Mouse (Mus musculus): ENCODE measurements around the gene Tent4a.

The Tent4a gene

DNA sequence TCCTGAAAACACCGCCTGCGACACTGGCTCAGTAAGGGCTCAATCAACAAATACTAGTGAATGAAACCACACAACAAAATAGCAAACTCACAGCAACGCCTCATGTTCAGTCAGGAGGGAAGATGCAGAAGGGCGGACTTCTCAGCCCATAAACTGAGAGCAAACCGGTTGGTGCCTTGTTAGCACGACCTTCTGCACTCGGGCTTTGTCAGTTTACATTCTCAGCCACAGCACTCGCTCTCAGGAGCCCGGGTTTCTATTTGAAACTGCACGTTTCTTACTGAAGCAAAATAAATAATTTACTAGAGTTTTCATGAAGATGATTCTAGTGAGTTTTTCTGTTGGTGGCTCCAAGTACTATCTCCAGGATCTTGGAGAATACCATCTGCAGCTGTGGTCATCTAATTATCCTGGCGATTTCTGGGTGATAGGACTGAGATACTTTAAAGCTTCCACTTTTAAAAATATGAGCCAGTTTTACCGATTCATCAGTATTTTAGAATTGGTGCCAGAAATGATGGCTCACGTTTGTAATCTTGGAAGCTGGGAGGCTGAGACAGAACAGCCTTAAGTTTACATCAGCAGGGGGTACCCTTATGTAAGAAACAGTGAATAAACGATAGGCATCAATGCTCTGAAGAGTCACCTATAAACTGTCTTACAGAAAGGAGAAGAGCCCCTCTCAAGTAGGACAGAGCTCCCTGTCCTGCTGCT, 10.8 kb downstream of the Tent4a start:
- DNase-seq (ENCODE audit: low spot score in 2 of 2) = no peak

DNA sequence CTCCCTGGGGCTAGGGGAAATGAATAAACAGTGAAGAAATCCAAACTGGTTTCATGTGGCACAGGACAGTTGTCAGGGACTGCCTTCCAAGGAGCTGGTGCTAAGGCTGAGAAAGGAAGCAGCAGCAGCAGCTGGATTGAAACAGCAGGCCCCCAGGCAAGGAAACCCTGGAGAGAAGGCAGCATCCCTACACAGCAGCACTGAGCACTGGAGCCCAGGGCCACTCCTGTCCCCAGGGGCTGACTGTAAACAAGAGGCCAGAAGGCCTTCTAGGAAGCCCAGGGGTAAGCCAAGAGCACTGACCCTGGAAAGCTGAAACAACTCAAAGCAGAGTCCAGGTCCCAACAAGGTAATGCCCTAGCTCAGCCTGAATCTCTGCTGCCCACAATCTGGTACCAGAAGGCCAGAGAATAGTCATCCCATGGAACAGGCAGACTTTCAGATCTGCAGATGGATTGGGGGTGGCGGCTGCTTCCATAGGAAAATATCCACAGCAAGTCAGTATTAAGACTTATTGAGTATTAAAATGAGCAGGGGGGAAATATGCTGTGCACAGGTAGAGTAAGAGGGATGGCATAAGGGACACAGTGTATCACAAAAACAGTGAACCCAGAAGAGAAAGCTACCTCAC, 12.1 kb downstream of the Tent4a start:
- no peak for DNase-seq (ENCODE audit: low spot score in 2 of 2)

DNA sequence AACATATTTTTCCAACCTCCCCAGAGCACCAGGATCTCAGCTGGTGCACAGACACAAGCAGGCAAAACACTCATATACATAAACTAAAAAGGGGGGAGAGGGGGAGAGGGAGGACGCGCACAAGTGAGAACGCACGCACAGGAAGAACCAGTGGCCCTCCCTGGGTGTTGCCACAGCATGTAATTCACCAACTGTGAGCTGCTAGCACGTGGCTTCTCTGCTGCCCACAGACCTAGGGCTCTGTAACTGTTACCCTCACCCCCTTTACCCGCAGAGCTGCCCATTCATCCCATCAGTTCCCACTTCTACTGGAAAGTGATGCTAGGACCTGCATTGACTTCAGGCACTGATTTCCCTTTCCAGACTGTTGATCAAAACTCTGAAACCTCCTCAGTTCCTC, 15.3 kb downstream of the Tent4a start:
- DNase-seq (ENCODE audit: low spot score in 2 of 2) = no peak

DNA sequence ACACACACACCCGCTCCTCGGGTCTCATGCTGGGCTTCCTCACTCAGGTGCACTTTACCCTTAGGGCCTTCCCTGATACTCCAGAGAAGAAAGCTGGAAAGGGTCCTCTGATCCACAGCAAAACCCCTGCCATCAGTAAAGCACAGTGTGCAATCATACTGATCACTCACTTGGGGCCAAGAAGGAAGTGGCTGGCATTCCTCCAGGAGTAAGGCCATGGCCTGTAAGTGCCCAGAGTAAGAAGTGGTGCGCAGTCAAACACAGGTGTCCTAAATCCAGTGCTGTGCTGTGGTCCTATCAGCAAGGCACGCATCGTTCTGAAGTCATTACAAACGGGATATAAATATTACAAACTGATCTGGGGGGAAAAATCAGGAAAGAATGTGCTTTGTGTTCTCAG, 17.0 kb downstream of the Tent4a start:
- DNase-seq (ENCODE audit: low spot score in 2 of 2) = no peak

DNA sequence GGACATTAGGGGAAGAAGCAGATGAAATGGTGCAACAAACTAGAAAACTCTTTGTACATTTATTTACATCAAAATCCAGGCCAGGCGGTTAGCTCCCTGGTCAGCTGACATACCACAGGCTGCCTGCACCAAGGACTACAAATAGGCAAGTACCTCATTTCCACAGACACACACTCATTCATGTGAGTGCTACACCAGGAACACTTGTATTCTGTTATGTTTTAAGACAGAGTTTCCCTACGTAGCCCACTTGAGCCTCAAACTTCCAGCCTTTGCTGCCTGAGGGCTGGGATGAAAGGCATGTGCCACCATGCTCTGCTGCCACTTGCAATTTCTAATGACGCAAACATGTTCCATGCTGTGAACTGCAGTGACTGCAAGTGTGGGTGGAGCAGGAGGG, 19.3 kb downstream of the Tent4a start:
- no peak for DNase-seq (ENCODE audit: low spot score in 2 of 2)

DNA sequence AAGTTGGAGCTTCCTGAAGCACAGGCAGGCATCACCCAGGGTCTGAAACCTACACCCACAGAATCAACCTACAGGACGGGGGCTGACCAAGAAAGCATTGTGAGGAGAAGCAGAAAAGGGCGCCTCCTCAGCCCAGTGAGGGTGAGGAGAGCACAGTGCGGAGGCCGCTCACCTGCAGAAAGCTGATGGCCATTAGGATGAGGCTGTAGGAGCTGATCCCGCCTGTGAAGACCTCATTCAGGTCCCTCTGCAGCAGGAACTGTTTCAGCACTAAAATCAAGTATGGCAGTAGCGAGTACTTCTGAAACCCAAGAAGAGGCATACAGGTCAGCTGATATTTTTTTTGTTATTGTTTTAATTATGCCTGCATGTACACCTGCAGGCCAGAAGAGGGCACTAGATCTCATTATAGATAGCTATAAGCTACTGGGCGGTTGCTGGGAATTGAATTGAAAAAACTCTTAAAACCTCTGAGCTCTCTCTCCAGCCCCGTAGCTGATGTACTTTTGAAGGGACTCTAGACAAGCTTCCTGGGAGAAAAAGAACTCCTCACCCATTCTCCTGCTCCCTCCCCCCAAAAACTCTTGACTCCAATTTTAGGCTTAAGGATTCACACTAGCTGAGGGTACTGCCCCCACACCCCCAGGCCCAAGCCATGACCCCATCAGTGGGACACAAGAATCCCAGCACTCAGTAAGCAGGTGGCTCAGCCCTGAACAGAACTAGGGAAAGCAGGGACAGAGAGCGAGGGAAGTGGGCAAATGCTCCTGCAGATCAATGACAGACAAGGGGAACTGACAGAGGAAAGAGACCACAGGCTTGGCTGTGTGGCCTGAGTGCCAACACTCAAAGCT, 24.8 kb downstream of the Tent4a start:
- DNase-seq (ENCODE audit: low spot score in 2 of 2) = no peak

DNA sequence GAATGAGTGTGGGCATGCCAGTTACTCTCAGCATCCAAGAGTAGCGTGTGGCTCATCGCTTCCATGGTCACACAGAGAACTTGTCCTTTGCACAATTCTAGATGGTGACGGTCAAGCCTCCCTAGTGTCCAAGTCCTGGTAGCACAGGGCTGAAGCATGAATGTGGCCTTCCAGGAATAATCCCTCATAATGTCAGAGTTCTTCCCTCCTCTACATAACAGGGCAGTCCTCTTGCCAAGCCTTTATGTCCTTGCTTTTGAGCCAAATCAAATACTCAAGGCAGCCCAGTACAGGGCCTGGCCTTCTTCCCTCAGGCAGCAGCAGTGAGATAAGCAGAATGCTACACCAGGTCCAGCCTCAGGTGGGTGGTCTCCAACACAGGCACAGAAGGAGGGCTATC, 26.8 kb downstream of the Tent4a start:
- DNase-seq (ENCODE audit: low spot score in 2 of 2) = no peak

DNA sequence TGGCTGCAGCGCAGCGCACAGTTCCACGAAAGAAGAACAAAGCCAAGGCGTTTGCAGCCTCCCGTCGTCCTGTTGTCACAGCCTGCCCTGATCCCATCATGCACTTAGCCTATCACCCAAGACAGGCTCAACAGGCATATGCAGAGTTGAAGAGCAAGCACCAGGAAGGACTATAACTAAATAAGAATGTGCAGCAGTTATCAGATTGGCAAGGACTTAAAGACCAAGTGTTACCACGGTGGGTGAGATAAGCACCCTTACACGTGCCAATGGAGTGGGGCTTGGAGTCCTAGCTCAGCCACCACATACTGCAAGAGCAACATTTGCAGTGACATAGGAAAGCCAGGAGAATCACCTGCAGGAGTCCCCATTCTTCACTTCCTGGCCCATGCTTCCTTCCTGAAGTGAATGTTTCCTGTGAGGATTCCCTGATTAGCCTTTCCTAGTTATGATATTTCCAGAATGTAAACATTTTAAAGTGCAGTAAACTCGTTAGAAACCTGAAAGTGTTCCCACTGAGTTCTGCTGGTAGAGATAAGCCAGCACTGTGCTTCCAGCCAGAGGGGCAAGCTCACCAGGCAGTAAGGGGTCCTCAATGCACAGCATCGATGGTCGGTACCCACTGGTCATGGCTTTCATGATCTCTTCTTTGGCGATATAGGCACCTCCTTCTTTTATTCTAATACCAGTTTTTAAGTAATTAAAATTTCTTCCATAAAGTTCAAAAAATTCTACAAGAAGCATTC, 27.9 kb downstream of the Tent4a start:
- DNase-seq (ENCODE audit: low spot score in 2 of 2) = no peak

DNA sequence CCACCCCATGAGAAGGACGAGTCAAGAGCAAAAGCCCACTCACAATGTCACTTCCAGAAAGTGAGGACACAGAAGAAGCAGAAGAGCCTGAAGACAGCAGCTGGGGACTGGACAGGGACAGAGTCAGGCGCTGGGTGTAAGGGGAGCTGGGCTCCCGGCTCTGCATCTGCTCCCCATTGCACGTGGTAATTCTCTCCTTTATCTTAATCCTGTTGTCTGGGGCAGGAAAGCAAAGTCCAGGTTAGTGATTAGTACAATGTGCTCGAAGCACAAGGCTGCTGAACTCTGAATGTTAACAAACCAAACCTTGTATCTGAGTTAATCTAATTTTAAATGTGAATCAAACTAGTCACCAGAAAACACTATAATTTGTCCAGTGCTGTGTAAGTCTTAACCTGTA, 31.6 kb downstream of the Tent4a start:
- DNase-seq (ENCODE audit: low spot score in 2 of 2) = no peak

DNA sequence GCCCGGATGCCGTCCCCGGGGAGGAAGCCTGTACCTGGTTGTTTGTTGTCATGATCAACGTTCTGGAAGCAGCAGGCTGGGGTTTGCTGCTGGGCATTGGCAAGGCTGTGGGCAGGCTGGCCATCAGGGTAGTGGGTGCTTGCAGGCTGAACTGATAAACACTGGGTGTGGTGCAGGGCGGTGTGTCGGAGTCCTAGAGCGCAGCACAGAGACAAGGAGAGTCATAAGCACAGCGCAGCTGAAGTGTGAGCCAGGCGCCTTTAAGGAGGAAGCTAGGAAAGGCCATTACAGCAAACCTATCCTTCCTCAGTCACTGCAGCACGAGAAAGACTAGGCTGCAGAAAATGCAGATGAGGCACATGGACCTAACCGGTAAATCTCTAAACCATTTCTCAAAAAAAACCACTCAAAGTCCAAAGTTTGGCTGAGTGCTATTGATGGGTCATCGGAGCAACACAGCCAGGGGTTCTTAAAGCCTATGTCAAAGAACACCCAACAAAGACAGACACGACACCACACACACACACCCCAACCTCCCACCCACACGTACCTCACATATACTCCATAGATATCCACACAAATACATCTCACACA, 32.2 kb downstream of the Tent4a start:
- DNase-seq (ENCODE audit: low spot score in 2 of 2) = no peak

DNA sequence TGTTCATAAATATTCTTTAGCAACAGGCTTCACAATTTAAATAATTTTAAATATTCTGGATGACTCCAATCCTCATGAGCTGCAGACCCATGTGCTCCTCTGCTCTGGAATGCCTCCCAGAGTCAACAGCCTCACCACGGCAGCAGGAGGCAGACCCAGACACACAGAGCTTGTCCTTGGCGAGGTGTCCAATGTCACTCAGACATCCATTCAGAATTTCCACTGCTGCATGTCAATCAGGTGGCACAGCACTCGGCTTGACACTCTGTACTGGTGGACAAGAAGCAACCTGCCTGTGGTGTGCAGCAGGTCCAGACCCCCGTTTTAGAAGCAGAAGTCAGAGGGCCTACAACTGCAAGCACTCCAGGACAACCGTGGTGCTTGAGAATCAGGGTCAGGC, 36.1 kb downstream of the Tent4a start:
- DNase-seq (ENCODE audit: low spot score in 2 of 2) = no peak

DNA sequence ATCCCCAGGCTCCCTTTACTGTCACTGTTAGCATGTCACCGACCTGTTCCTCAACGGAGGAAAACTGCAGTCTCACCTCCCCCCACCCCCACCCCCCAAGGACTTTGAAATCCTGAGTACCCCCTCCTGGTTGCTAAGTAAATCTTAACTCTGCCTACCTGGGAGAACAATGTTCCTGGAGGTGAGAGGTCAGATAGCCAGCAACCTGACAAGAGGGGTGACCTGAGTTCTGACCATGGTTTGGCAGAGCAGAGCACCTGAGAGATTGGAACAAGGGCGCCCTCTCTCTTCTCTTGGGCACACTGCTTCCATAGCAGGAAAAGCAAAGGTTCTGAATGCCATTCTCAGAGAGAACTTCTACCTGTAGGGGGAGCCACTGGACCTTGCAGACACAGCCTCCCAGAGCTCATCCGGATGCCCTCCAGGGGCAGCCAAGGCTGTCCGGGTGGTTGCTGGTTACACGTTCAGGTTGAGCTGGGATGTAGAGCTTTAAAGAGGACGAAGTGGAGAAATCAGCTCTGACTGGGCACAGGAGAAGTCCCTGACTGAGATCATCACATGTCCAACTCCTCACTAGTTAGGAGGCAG, 41.4 kb downstream of the Tent4a start:
- DNase-seq (ENCODE audit: low spot score in 2 of 2) = peak in 1 of 2 experiments; percentile 12

DNA sequence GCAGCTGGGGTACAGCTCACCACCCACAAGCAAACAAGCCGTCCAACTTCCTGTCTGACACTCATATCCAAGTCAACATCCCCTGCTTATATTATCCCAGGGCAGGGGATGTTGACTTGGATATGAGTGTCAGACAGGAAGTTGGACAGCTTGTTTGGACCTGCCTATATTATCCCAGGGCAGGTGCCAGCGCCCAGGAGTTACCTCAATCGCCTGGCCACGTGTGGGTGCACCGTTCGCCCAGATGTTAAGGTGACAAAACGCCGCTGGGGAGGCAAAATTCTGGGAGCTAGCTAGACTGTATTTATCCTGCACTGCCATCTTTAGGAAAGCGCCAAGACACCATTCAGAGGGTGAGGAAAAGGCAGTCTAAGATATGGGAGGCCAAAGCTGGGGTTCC, 44.6 kb downstream of the Tent4a start:
- DNase-seq (ENCODE audit: low spot score in 2 of 2) = no peak

DNA sequence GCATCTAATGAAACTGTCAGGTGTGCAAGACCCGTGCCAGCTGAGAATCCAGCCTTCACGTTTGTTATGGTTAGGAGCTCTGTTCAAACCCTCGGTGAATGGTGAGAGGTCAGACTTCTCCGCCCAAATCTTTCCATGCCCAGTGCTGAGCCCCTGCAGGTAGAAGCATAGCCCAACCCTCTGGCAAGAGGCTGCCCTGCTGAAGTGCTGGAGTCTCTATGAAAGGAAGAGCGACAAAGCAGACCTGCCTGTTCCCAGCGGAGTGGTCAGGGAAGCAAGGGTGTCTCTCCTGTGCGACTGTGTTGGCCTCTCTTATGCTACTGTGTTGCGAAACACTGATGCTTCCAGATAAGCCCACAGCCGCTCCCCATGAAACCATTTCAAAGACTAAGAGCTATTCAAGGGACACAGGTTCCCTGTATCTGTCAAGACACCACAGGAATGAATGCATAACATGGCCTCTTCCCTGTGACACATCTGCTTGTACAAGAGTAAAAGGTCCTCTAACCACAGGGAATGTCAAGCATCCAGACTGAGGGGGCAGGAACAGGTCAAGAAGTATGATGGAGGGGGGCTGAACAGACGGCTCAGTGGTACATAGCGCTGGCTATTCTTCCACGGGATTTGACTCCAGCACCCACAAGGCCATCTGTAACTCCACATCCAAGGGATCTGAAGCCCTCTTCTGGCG, 45.7 kb downstream of the Tent4a start:
- DNase-seq (ENCODE audit: low spot score in 2 of 2) = no peak

DNA sequence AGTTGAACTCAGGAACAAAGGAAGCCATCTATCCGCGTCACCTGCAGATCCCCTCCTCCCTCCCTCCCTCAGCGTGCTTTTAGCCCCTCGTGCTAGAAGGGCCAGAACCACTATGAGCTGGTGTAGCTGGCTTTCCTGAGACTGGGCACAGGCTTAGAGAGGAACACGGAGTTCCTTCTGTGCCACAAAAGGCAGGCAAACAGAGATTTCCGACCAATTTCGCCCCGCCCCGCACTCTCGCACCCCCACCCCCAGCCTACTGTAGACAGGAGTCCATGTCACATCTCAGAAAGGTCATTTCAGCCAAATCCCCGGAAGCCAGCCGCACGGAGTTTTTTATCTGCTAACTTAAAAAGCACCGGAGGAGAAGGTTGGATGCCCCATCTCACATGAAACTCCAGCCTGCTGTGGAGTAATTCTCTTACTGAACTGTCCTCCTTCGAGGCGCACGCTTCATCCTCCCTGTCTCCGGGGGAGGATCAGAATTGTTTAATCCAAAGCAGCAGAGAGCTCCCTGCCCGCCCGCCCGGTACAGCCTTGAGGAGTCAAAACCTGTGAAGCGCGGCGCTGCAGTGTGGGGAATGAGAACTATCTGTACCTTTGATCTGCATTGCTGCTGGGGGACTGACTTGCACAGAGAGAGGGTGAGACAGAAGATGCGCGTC, 46.7 kb downstream of the Tent4a start:
- no peak for DNase-seq (ENCODE audit: low spot score in 2 of 2)

DNA sequence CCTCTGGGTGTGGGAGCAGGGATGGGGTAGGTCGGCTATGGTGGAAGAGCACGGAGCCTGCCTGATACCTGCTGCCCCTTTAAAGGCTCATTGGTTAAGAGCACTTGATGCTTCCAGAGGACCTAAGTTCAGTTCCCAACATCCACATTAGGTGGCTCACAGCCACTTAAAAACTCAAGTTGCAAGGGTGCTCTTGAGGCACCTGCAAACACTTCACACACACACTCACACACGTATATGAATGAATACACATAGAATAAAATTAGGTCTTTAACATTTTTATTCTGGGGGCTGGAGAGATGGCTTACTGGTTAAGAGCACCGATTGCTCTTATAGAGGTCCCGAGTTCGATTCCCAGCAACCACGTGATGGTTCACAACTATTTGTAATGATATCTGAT, 47.3 kb downstream of the Tent4a start:
- DNase-seq (ENCODE audit: low spot score in 2 of 2) = no peak

DNA sequence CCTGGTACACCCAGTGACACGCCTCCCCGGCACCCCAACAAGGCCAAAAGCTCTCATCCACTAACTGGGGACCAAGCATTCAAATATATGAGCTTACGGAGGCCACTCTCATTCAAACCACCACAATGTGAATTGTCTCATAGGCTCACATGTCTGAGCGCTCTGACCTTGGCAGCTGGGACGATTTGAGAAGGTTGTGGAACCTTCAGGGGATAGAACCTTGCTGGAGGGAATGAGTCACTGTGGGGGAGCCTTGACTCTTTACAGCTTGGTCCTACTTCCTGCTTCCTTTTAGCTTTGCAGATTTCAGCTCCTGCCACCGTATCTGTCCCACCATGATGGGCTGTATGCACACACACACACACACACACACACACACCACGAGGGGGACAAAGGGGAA, 48.6 kb downstream of the Tent4a start:
- DNase-seq (ENCODE audit: low spot score in 2 of 2) = no peak

DNA sequence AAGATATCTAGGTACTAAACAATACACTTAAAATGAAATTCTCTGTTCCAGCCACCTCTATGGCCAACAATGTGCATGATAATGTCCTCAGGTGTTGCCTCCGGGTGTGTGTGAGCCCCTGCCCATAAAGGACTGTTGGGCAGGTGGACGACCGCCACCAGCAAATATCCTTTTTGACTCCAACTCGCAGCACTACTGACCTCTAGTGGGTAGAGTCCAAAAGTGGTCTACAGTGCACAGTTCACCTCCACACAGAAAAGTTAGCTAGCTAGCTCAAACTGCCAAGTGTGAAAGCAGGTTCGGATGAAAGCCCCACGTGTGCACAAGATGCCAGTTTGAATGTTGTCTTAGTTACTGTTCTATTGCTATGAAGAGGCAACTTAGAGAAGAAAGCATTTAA, 49.1 kb downstream of the Tent4a start:
- no peak for DNase-seq (ENCODE audit: low spot score in 2 of 2)

DNA sequence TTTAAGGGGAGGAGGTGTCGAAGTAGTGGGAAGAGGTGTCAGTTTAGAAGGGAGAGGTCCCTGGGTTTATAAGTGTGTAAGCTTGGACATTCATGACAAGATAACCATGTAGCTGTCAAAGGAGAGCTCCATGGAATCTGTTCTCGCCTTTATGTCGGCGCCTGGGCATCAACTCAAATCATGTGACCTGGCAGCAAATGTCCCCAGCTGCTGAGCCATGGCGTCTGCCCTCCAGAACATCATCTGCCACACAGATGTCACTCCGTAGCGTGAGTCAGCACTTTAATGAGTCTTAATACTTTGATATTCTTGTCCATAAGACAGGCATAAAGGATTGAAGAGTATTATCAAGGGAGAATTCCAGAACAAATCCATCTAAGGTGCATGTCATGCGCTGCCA, 51.7 kb downstream of the Tent4a start:
- no peak for DNase-seq (ENCODE audit: low spot score in 2 of 2)

Measured in spleen, postnatal 14 days (tissue).